Mouse (Mus musculus) thymus, postnatal 36 days (tissue): ENCODE data around the gene Rassf8.

ENCODE experiments used
- DNase-seq, 2 experiments: peaks; one replicate each; pipeline ENCODE4 v3.0.0; 2022; ENCODE audit warnings: mixed read lengths in 2 of 2

Gene Rassf8

GRCm38 (mm10) chr6:145826305-145826704 lies 79.8 kb downstream of the Rassf8 start:
- DNase-seq: no peak

GRCm38 (mm10) chr6:145829062-145829835 lies 82.7 kb downstream of the Rassf8 start:
- no peak for DNase-seq

GRCm38 (mm10) chr6:145830117-145830516 lies 83.6 kb downstream of the Rassf8 start:
- peak; percentile 65 to 66 for DNase-seq

- no peak for DNase-seq
These were observed 84.1 kb downstream of the Rassf8 start for GRCm38 (mm10) chr6:145830617-145831016.

- no peak for DNase-seq
These were observed 86.4 kb downstream of the Rassf8 start for GRCm38 (mm10) chr6:145832927-145833326.

- no peak for DNase-seq
These were observed 88.8 kb downstream of the Rassf8 start for GRCm38 (mm10) chr6:145835359-145835758.

- DNase-seq: no peak
These were observed 99.1 kb downstream of the Rassf8 start for GRCm38 (mm10) chr6:145845611-145846010.

- no peak for DNase-seq
These were observed 99.5 kb downstream of the Rassf8 start for GRCm38 (mm10) chr6:145846076-145846475.

- DNase-seq: no peak
These were observed 100.4 kb downstream of the Rassf8 start for GRCm38 (mm10) chr6:145846948-145847347.

GRCm38 (mm10) chr6:145847661-145848060 lies 101.1 kb downstream of the Rassf8 start:
- DNase-seq: no peak

- DNase-seq: no peak
These were observed 104.2 kb downstream of the Rassf8 start for GRCm38 (mm10) chr6:145850789-145851188.

- DNase-seq: no peak
These were observed 105.4 kb downstream of the Rassf8 start for GRCm38 (mm10) chr6:145851956-145852355.

- no peak for DNase-seq
These were observed 106.2 kb downstream of the Rassf8 start for GRCm38 (mm10) chr6:145852708-145853107.

- DNase-seq: no peak
These were observed 107.0 kb downstream of the Rassf8 start for GRCm38 (mm10) chr6:145853356-145854079.

GRCm38 (mm10) chr6:145854756-145855155 lies 108.2 kb downstream of the Rassf8 start:
- no peak for DNase-seq

GRCm38 (mm10) chr6:145855720-145856551 lies 109.4 kb downstream of the Rassf8 start:
- DNase-seq: peak; percentile 91 to 93

GRCm38 (mm10) chr6:145857428-145857827 lies 110.9 kb downstream of the Rassf8 start:
- DNase-seq: no peak

- DNase-seq: no peak
These were observed 111.9 kb downstream of the Rassf8 start for GRCm38 (mm10) chr6:145858414-145858813.

- DNase-seq: no peak
These were observed 113.8 kb downstream of the Rassf8 start for GRCm38 (mm10) chr6:145860350-145860749.

GRCm38 (mm10) chr6:145861462-145862227 lies 115.1 kb downstream of the Rassf8 start:
- no peak for DNase-seq

- no peak for DNase-seq
These were observed 115.8 kb downstream of the Rassf8 start for GRCm38 (mm10) chr6:145862321-145862720.

GRCm38 (mm10) chr6:145862739-145863064 lies 116.2 kb downstream of the Rassf8 start:
- DNase-seq: no peak
